Mouse (Mus musculus): ENCODE measurements around the gene Kcnt2. TPM values are rescaled to one million over a fixed set of nuclear protein-coding genes. Genes with fewer than 3 reads are reported as not detected.

Kcnt2 gene
- total and polyA plus RNA-seq, 3 experiments: not detected

DNA sequence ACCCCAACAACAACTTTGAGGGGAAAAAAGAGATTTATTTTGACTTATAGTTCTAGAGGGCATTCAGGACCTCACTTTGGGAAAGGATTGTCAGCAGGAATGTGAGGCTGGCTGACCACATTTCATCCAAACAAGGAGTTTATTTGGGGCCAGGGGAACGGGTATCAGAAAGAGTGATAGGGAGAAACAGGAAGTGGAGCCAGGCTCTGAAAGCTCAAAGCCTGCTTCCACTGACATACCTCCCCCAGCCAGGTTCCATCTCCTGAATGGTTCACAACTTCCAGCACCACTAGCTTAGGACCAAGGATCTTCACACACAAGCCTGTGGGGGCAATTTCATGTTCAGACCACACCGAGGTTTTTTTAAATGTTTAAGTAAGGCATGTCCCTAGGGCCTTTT is 21.3 kb downstream of the Kcnt2 start:
- TF ChIP-seq NRF1 (IDR thresholded peaks at IDR 0.05; ENCODE audit: low read depth, low read length) (no peak), ETS1 (conservative IDR thresholded peaks at IDR 0.05; ENCODE audit: low read depth, low read length) (no peak), UBTF (IDR thresholded peaks at IDR 0.05; ENCODE audit: low read depth, low read length) (no peak), ZMIZ1 (IDR thresholded peaks at IDR 0.05; ENCODE audit: low read depth, low read length) (no peak), CTCF (conservative IDR thresholded peaks at IDR 0.05 in 1 of 2, IDR thresholded peaks at IDR 0.05 in 1 of 2; ENCODE audit: low read depth in 2 of 2, low read length in 2 of 2) (no peak), PAX5 (IDR thresholded peaks at IDR 0.05; ENCODE audit: low read length) (no peak), TCF12 (IDR thresholded peaks at IDR 0.05; ENCODE audit: low read depth, low read length) (no peak), USF2 (conservative IDR thresholded peaks at IDR 0.05; ENCODE audit: low read depth, low read length) (no peak), CHD1 (IDR thresholded peaks at IDR 0.05; ENCODE audit: low read depth, low read length) (no peak), POLR2A (IDR thresholded peaks at IDR 0.05; ENCODE audit: low read depth, low read length) (no peak), MAX (IDR thresholded peaks at IDR 0.05; ENCODE audit: low read length) (no peak), SIN3A (IDR thresholded peaks at IDR 0.05; ENCODE audit: low read length) (no peak), GABPA (IDR thresholded peaks at IDR 0.05; ENCODE audit: insufficient replicate concordance, low read depth, low read length) (no peak), USF1 (IDR thresholded peaks at IDR 0.05; ENCODE audit: low read depth, low read length) (no peak), KAT2A (IDR thresholded peaks at IDR 0.05; ENCODE audit: insufficient replicate concordance, low read length) (no peak), SMC3 (IDR thresholded peaks at IDR 0.05; ENCODE audit: low read depth, low read length) (no peak), TBP (conservative IDR thresholded peaks at IDR 0.05; ENCODE audit: low read depth, low read length) (no peak)
- no peak for DNase-seq (ENCODE audit: extremely low read depth)
- H3K79me2 ChIP-seq (replicated peaks; ENCODE audit: control insufficient read depth, extremely low read depth, insufficient read depth, poor library complexity, severe bottlenecking): no peaks in the 10 kb centered on the region
- peaks cover 2 to 14% of the 10 kb centered on the region in 2 experiments; a peak in 3 of 4 replicates for H3K4me1 ChIP-seq (ENCODE audit: control insufficient read depth in 1 of 2, insufficient read depth in 2 of 2)
- H3K9me3 ChIP-seq (replicated peaks; ENCODE audit: low read length): peaks cover 5% of the 10 kb centered on the region
- H3K27ac ChIP-seq (ENCODE audit: insufficient read depth, low read depth): no peak overlapping the region
- dilution Hi-C loops (cut with MboI; ENCODE audit: extremely low pct_ligation_motif_present, extremely low pct_unique_long_range_greater_than_20kb, low sequenced_read_pairs): no loop called here
- no peak overlapping the region for H3K9ac ChIP-seq (ENCODE audit: insufficient read depth, low read depth)
- H3K27me3 ChIP-seq (replicated peaks): no peaks in the 10 kb centered on the region
- no peaks in the 10 kb centered on the region for H3K36me3 ChIP-seq (replicated peaks in 1 of 2; ENCODE audit: control insufficient read depth in 1 of 2, insufficient read depth in 1 of 2, low read length in 1 of 2)
- no peak overlapping the region for H3K4me3 ChIP-seq (replicated peaks in 1 of 3; ENCODE audit: low read depth in 2 of 3, low read length in 2 of 3, poor library complexity in 1 of 3)
- in situ Hi-C loops (cut with MboI; ENCODE audit: low pct_ligation_motif_present, low pct_unique_long_range_greater_than_20kb, low sequenced_read_pairs): no loop called here
- H3K4me2 ChIP-seq (ENCODE audit: insufficient read depth, low read depth, poor library complexity, severe bottlenecking): no peak overlapping the region

DNA sequence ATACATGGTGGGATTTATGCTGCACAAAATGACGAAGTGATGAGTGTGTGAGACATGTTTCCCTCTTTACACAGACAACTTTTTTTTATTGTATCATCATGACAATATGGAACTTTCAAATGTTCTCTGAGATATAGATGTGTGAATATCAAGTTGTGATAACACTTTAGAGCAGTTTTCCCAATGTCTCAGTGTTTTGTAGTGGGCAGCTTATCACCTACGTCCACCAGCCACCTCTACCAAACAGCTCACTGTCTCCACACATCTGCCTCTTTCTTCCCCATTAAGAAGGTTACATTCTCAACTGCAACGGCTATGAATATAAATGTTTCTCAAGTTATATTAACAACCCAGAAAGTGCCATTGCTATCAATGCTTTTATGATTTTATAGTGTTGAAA is 27.7 kb downstream of the Kcnt2 start:
- no peak overlapping the region for H3K27ac ChIP-seq (ENCODE audit: insufficient read depth, low read depth)
- peaks cover 0 to under 1% of the 10 kb centered on the region in 2 experiments; a peak in 2 of 4 replicates for H3K4me1 ChIP-seq (ENCODE audit: control insufficient read depth in 1 of 2, insufficient read depth in 2 of 2)
- H3K4me3 ChIP-seq (replicated peaks in 1 of 3; ENCODE audit: low read depth in 2 of 3, low read length in 2 of 3, poor library complexity in 1 of 3): no peak overlapping the region
- H3K79me2 ChIP-seq (replicated peaks; ENCODE audit: control insufficient read depth, extremely low read depth, insufficient read depth, poor library complexity, severe bottlenecking): no peaks in the 10 kb centered on the region
- DNase-seq (ENCODE audit: extremely low read depth): no peak
- no peak overlapping the region for H3K4me2 ChIP-seq (ENCODE audit: insufficient read depth, low read depth, poor library complexity, severe bottlenecking)
- in situ Hi-C loops (cut with MboI; ENCODE audit: low pct_ligation_motif_present, low pct_unique_long_range_greater_than_20kb, low sequenced_read_pairs): no loop called here
- H3K36me3 ChIP-seq (replicated peaks in 1 of 2; ENCODE audit: control insufficient read depth in 1 of 2, insufficient read depth in 1 of 2, low read length in 1 of 2): no peaks in the 10 kb centered on the region
- H3K9me3 ChIP-seq (replicated peaks; ENCODE audit: low read length): no peaks in the 10 kb centered on the region
- dilution Hi-C loops (cut with MboI; ENCODE audit: extremely low pct_ligation_motif_present, extremely low pct_unique_long_range_greater_than_20kb, low sequenced_read_pairs): no loop called here
- TF ChIP-seq ZMIZ1 (IDR thresholded peaks at IDR 0.05; ENCODE audit: low read depth, low read length) (no peak), MAX (IDR thresholded peaks at IDR 0.05; ENCODE audit: low read length) (no peak), ELF1 (IDR thresholded peaks at IDR 0.05; ENCODE audit: low read depth, low read length) (no peak), CHD2 (IDR thresholded peaks at IDR 0.05; ENCODE audit: low read length) (no peak), JUN (IDR thresholded peaks at IDR 0.05; ENCODE audit: insufficient read depth, low read depth, low read length) (no peak), MAFK (IDR thresholded peaks at IDR 0.05; ENCODE audit: insufficient replicate concordance, low read length) (no peak), GABPA (IDR thresholded peaks at IDR 0.05; ENCODE audit: insufficient replicate concordance, low read depth, low read length) (no peak), JUND (conservative IDR thresholded peaks at IDR 0.05; ENCODE audit: low read depth, low read length) (no peak), USF1 (IDR thresholded peaks at IDR 0.05; ENCODE audit: low read depth, low read length) (no peak), MEF2A (IDR thresholded peaks at IDR 0.05; ENCODE audit: borderline replicate concordance, low read depth, low read length) (no peak), E2F4 (IDR thresholded peaks at IDR 0.05; ENCODE audit: insufficient replicate concordance, low read depth, low read length) (no peak), ZKSCAN1 (IDR thresholded peaks at IDR 0.05; ENCODE audit: borderline replicate concordance, low read depth, low read length) (no peak)
- H3K27me3 ChIP-seq (replicated peaks): no peaks in the 10 kb centered on the region
- H3K9ac ChIP-seq (ENCODE audit: insufficient read depth, low read depth): no peak overlapping the region

Data from CH12.LX (cell line).